Mouse (Mus musculus): Measurements from ENCODE around the gene Arl15.

- TF ChIP-seq CTCF (IDR thresholded peaks at IDR 0.05) (no peak), EP300 (IDR thresholded peaks at IDR 0.05) (no peak)
Observed at GRCm38 (mm10) chr13:113865378-113865777, 71.1 kb downstream of the Arl15 start.
